Mouse (Mus musculus) adrenal gland, postnatal 36 days (tissue): ENCODE measurements at regions not wholly inside any gene's neighbourhood (a gene's known extent, or its start where the extent isn't known, plus 50 kb on each side); places are given as distances from the start of the nearest gene placed in this dataset.

Source experiments
- DNase-seq, 2 experiments: peaks; one replicate each; pipeline ENCODE4 v3.0.0; 2021; ENCODE audit warnings: mixed read lengths in 1 of 2

GRCm38 (mm10) chr2:100918122-100918521 is 706.4 kb upstream of the Rag2 start:
- no peak for DNase-seq

- no peak for DNase-seq
Measured at GRCm38 (mm10) chr2:100919537-100920212, 704.8 kb upstream of the Rag2 start.

DNA sequence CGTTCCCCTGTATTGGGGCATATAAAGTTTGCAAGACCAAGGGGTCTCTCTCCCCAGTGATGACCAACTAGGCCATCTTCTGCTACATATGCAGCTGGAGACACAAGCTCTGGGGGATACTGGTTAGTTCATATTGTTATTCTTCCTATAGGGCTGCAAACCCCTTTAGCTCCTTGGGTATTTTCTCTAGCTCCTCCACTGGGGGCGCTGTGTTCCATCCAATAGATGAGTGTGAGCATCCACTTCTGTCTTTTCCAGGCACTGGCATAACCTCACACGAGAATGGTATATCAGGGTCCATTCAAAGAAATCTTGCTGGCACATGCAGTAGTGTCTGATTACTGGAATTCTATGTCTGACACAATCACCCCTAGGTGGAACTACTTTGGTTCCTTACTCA is 675.9 kb upstream of the Rag2 start:
- peak; percentile 1 to 8 for DNase-seq

DNA sequence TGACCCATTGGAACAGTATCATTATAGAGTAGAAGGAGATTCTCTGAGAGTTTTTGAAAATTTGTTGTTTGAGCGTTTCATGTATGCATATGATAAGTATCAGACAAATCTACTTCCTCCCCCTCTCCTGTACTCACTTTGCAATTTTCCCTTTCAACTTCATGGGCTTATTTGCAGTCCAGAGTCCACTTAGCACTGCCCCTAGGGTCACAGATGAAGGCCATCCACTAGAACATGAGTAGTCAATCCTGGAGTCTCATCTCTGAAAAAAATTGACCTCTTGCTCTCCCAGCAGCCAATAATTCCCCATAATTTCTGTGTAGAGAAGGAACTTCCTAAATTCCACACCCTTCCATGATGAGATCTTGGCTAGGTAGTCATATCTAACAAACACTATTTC is 665.1 kb upstream of the Rag2 start:
- no peak for DNase-seq

DNA sequence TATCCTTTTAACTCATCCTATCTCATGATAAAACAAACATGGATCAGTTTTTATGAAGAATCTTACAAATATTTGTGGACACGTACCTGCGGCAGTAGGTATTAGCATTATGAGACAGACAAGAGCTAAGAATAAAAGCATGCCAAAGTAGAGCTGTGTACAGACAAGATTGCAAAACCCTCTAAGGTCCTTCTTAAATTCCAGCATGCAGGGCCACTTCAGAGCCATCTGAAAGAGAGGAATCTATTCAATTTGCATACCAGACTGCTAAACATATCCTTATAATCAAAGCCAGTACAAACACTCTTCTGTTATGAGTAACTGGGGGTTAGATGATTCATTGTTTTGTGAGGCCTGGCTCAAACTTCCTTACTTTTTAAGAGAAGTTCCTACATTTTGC is 659.9 kb upstream of the Rag2 start:
- no peak for DNase-seq

- DNase-seq = no peak
Measured at GRCm38 (mm10) chr2:100977202-100977601, 647.3 kb upstream of the Rag2 start.

DNA sequence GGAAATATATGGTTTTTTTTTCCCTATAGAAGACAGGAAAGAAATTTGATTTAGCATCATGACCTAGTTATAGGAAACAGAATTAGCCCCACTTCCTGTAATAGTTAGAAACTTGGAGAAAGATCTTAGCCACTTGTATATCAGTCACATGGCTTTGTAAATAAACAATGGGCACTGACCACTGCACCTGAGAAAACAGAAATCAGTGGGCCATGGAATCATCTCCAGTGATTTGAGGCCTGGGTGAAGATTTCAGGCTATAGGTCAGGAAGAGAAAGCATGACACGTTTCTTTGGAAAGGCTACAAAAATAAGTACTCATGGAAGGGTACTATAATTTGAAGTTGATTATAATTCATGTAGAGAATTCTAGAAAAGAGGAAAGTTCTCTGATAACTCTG is 642.2 kb upstream of the Rag2 start:
- no peak for DNase-seq

- no peak for DNase-seq
Measured at GRCm38 (mm10) chr2:101015353-101015752, 609.2 kb upstream of the Rag2 start.

- DNase-seq = no peak
Measured at GRCm38 (mm10) chr2:101019384-101019783, 605.1 kb upstream of the Rag2 start.

- DNase-seq = no peak
Measured at GRCm38 (mm10) chr2:101021515-101021914, 603.0 kb upstream of the Rag2 start.

DNA sequence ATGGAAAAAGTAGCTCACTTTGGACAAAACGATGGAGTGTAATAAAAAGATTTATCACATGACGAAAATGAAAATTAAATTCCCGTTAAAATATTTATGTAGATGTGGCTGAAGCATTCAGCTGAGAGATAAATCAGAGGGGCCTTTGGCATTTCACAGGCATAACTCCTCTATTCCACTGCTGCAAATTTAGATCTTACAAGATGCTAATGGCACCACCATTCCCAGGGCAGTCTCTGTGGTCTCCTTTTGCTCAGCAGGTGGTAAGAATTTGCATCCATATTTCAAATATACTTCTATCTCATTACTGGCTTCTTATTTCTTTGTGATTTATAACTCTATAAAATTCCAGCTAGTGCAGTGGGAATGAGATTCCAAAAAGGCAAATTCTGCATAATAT is 581.5 kb upstream of the Rag2 start:
- no peak for DNase-seq

GRCm38 (mm10) chr2:101062939-101063338 is 561.6 kb upstream of the Rag2 start:
- DNase-seq = no peak

DNA sequence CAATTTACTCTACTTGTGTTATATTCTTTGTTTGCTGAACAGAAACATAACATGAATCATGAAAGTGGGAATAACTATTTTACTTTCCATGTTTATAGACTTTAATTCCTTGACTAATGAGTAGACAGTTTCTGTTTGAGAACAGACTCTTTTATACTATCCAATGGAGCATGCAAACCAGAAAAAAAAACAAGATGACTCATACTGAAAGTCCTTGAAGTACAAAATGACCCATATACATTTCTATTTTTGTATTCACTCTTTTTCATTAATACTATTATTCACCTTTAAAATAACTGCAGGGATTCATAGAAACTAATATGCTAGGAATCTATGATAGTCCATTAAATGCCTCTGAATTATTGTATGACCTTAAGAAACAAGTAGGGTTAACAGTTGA is 549.5 kb upstream of the Rag2 start:
- no peak for DNase-seq

- no peak for DNase-seq
Measured at GRCm38 (mm10) chr2:101080231-101080630, 544.3 kb upstream of the Rag2 start.

DNA sequence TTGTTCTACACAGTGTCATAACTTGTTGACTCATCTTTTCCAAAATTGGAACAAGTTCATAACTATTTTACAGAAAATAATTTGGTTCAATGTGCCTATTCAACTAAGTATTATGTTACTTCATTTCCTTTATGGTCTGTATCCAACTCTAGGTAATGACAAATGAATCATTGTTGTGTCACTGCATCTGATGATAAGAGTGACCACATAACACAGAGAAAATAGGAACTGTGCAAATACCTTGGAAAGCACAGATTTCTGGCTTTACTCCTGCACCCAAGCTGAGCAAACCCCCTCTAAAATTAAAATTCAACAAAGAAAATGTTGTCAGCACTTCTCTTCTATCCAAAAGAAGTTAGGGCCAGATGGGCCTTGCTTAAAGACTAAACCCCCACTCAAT is 540.7 kb upstream of the Rag2 start:
- no peak for DNase-seq

DNA sequence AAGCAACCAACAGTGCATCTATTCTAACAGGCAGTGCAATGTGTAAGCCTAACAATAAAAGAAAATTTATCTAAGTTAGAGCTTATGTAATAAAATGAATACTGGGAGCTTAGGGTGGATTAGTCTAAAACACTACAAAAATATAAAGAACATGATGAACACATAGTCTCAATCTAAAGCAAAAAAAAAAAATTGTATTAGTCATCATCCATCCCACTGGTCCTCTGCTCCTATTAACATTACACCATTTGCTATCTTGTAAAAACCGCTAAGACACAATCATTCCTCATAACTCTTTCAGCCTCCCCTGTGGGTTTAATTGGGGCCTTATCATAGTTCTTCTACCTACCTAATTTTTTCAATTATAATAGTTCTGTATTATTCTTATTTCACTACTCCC is 539.9 kb upstream of the Rag2 start:
- no peak for DNase-seq

DNA sequence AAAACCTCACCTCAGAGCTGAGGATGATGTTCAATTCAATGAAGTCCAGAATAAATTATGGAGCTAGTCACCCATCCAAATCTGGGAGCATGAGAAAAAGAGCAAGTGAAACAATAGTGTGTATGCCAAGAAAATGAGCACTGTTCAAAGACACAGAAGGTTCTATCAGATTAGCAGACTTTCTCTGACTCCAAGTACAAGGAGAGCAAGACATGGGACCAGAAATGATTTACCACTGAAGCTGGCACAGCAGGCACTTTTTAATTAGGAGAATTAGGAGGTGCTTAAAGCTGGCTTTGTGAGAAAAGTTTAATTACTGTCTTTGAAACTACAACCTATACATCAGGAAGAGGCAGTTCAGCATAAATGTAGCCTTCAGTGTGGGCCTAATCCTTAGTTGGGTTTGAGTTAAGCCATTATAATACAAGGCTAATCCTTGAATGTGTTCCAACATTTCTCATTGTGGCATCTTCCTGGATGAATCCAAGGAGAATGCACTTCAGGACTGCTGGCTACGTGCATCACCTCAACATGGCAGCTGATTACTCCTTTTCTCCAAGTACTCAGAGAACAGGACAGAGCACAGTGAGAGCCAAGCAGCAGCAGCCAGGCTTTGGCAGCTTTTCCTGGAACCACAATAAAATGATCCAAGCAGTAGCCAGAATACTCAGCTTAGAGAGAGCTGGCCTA is 517.2 kb upstream of the Rag2 start:
- no peak for DNase-seq

GRCm38 (mm10) chr2:101136867-101137266 is 487.7 kb upstream of the Rag2 start:
- no peak for DNase-seq

- DNase-seq = no peak
Measured at GRCm38 (mm10) chr2:101139931-101140330, 484.6 kb upstream of the Rag2 start.

DNA sequence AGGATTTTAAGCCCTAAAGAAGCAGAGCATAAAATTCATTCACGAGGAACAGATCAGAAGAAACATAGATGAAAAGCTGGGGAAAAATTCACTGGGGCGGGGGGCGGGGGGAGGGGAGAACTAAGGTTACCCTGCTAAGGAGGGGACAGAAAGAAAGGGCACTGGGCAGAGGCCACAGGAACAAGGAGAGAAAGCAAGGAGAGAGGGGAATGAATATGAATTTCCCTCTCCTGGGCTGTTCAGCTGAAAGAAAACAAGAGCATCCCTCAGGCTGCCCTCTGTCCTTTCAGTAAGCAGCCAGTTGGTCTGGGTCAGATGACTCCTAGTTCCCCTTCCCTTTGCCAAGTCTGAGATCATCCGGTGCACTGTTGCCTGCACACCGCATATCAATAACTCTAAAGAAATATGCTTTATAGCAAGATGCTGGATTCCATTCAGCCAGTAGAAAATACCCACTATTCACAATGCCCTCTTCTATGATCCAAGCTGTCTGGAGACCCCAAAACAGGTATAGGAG is 467.7 kb upstream of the Rag2 start:
- DNase-seq = no peak

GRCm38 (mm10) chr2:101159276-101159675 is 465.2 kb upstream of the Rag2 start:
- peak in 1 of 2 experiments; percentile 39 for DNase-seq

- no peak for DNase-seq
Measured at GRCm38 (mm10) chr2:101165942-101166341, 458.6 kb upstream of the Rag2 start.

GRCm38 (mm10) chr2:101172806-101173205 is 451.7 kb upstream of the Rag2 start:
- DNase-seq = no peak

DNA sequence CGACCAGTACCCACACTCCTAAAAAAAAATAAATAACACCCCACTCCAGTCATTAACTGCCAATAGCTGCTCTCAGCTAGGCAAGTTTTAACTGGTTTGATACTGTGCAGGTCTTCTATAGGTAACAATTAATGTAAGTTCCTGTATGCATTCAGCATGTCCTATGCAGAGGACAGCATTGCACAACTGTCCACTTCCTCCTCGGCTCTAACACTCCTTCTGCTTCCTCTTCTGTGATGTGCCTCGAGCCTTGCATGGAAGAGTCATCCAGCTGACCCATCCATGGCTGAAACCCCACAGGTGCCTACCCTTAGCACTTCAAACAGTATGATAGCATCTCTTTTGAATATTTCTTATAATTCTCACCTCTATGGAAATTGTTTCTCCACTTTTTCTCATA is 449.4 kb upstream of the Rag2 start:
- DNase-seq = no peak
